Mouse (Mus musculus) hindbrain, embryonic 14.5 days (tissue): ENCODE measurements around the gene Syt16. TPM values are rescaled to one million over a fixed set of nuclear protein-coding genes. Genes with fewer than 3 reads are reported as not detected.

Experiments used
- ATAC-seq: fragments of 200-750 bp; cut with Nextera tagmentation; 2 replicates; pipeline ENCODE4 v1.8.0; 2017; ENCODE audit warnings: moderate number of reproducible peaks, mild to moderate bottlenecking, moderate TSS enrichment, moderate library complexity; ENCODE audit not compliant: low FRiP score
- DNase-seq: peaks from one replicate; pipeline ENCODE4 v3.0.0-alpha.2; 2015; ENCODE audit warnings: low spot score
- H3K27ac ChIP-seq: fragments of 300-500 bp; sonication (generic); 2 replicates; pipeline ENCODE4 v1.5.1; 2014; ENCODE audit warnings: mild to moderate bottlenecking, moderate library complexity
- H3K27me3 ChIP-seq: fragments of 300-500 bp; sonication (generic); 2 replicates; pipeline ENCODE4 v1.6.1; 2014; ENCODE audit warnings: mild to moderate bottlenecking, low read length, mixed read lengths; ENCODE audit not compliant: control insufficient read depth, insufficient read depth
- H3K36me3 ChIP-seq: fragments of 300-500 bp; sonication (generic); replicated peaks from 2 replicates; pipeline ENCODE4 v1.6.1; 2014; ENCODE audit not compliant: control insufficient read depth, insufficient read depth
- H3K4me1 ChIP-seq: fragments of 300-500 bp; sonication (generic); replicated peaks from 2 replicates; pipeline ENCODE4 v1.6.1; 2014; ENCODE audit warnings: antibody characterized with exemption, low read length, mixed read lengths; ENCODE audit not compliant: control insufficient read depth, insufficient read depth
- H3K4me2 ChIP-seq: fragments of 300-500 bp; sonication (generic); replicated peaks from 2 replicates; pipeline ENCODE4 v1.6.1; 2014; ENCODE audit warnings: mild to moderate bottlenecking, moderate library complexity
- H3K4me3 ChIP-seq: fragments of 300-500 bp; sonication (generic); replicated peaks from 2 replicates; pipeline ENCODE4 v1.5.1; 2014; ENCODE audit warnings: mild to moderate bottlenecking, low read length
- H3K9ac ChIP-seq: fragments of 300-500 bp; sonication (generic); 2 replicates; pipeline ENCODE4 v1.6.1; 2014
- H3K9me3 ChIP-seq: fragments of 300-500 bp; sonication (generic); 2 replicates; pipeline ENCODE4 v1.6.1; 2016; ENCODE audit warnings: low read length; ENCODE audit not compliant: control insufficient read depth
- WGBS: fragments of 180-500 bp; shearing (Covaris S2); extraction: QIAGEN DNeasy Blood & Tissue Kit; methylation state at CpG from one replicate; pipeline ENCODE4 v1.1.7; 2014; 5-methylcytosine and 5-hydroxymethylcytosine counted together
- polyA plus RNA-seq: library from polyadenylated mRNA; unstranded; fragments of >200 nt; fragmentation: Nextera tagmentation; extraction: Ambion mirVana; gene quantifications from 2 replicates; pipeline ENCODE4 v1.2.1, GENCODE M21; 2014

The Syt16 gene
- polyA plus RNA-seq, 1 experiment from 2014 or later: 79.5 TPM

GRCm38 (mm10) chr12:74109462-74110068 lies 112.1 kb downstream of the Syt16 start:
- DNase-seq: peak; percentile 32
- peak; percentile 40; the same call in 1 of the 2 replicates for ATAC-seq
- H3K4me2 ChIP-seq: no peak overlapping the region
- H3K27ac ChIP-seq: peak overlapping the region; percentile 34; the same call in 1 of the 2 replicates
- no peak overlapping the region for H3K4me3 ChIP-seq
- H3K27me3 ChIP-seq: no peaks in the 10 kb centered on the region
- peaks cover 5% of the 10 kb centered on the region; the same call in 1 of the 2 replicates for H3K4me1 ChIP-seq
- no peaks in the 10 kb centered on the region for H3K36me3 ChIP-seq
- H3K9ac ChIP-seq: no peak overlapping the region
- 37% methylated on average over 10 of the region's 10 CpGs for WGBS
- H3K9me3 ChIP-seq: no peaks in the 10 kb centered on the region

- no peak for DNase-seq
- H3K9ac ChIP-seq: no peak overlapping the region
- H3K4me2 ChIP-seq: no peak overlapping the region
- H3K9me3 ChIP-seq: peaks cover 6% of the 10 kb centered on the region
- no peaks in the 10 kb centered on the region for H3K4me1 ChIP-seq
- no peak for ATAC-seq
- 57% methylated on average over 6 of the region's 6 CpGs for WGBS
- H3K27ac ChIP-seq: no peak overlapping the region
- H3K4me3 ChIP-seq: no peak overlapping the region
- no peaks in the 10 kb centered on the region for H3K27me3 ChIP-seq
- no peaks in the 10 kb centered on the region for H3K36me3 ChIP-seq
These were observed 119.4 kb downstream of the Syt16 start for GRCm38 (mm10) chr12:74116825-74117224.

- Histone ChIP-seq H3K9ac (no peak overlapping the region), H3K36me3 (peaks cover 6% of the 10 kb centered on the region; the same call in 1 of the 2 replicates), H3K9me3 (peaks cover 24% of the 10 kb centered on the region), H3K4me2 (no peak overlapping the region), H3K4me1 (no peaks in the 10 kb centered on the region), H3K27ac (no peak overlapping the region), H3K27me3 (no peaks in the 10 kb centered on the region), H3K4me3 (no peak overlapping the region)
- WGBS: 91% methylated on average over 12 of the region's 12 CpGs
- DNase-seq (no peak), ATAC-seq (no peak)
These were observed 128.3 kb downstream of the Syt16 start for GRCm38 (mm10) chr12:74125796-74126195.

GRCm38 (mm10) chr12:74128229-74128628 lies 130.8 kb downstream of the Syt16 start:
- peaks cover 6% of the 10 kb centered on the region; the same call in 1 of the 2 replicates for H3K36me3 ChIP-seq
- ATAC-seq (no peak), DNase-seq (no peak)
- H3K4me1 ChIP-seq: no peaks in the 10 kb centered on the region
- no peak overlapping the region for H3K9ac ChIP-seq
- no peak overlapping the region for H3K4me2 ChIP-seq
- 94% methylated on average over 1 of the region's 1 CpGs for WGBS
- H3K27ac ChIP-seq: no peak overlapping the region
- H3K27me3 ChIP-seq: no peaks in the 10 kb centered on the region
- no peak overlapping the region for H3K4me3 ChIP-seq
- peaks cover 24% of the 10 kb centered on the region for H3K9me3 ChIP-seq

- H3K4me1 ChIP-seq: no peaks in the 10 kb centered on the region
- peaks cover 11% of the 10 kb centered on the region for H3K9me3 ChIP-seq
- ATAC-seq: no peak
- 16% methylated on average over 2 of the region's 2 CpGs for WGBS
- no peak for DNase-seq
- peaks cover 6% of the 10 kb centered on the region; the same call in 1 of the 2 replicates for H3K36me3 ChIP-seq
- no peak overlapping the region for H3K27ac ChIP-seq
- no peaks in the 10 kb centered on the region for H3K27me3 ChIP-seq
- no peak overlapping the region for H3K4me2 ChIP-seq
- H3K9ac ChIP-seq: no peak overlapping the region
- no peak overlapping the region for H3K4me3 ChIP-seq
These were observed 134.3 kb downstream of the Syt16 start for GRCm38 (mm10) chr12:74131790-74132189.

- H3K4me3 ChIP-seq: no peak overlapping the region
- no peak for DNase-seq
- no peaks in the 10 kb centered on the region for H3K9me3 ChIP-seq
- no peaks in the 10 kb centered on the region for H3K27me3 ChIP-seq
- no peak overlapping the region for H3K4me2 ChIP-seq
- no peaks in the 10 kb centered on the region for H3K36me3 ChIP-seq
- H3K27ac ChIP-seq: no peak overlapping the region
- ATAC-seq: peak; percentile 34; the same call in 1 of the 2 replicates
- WGBS: 45% methylated on average over 7 of the region's 7 CpGs
- H3K9ac ChIP-seq: no peak overlapping the region
- H3K4me1 ChIP-seq: 0 out of 2 replicates have a peak, but pooled peaks cover 4% of the 10 kb centered on the region
These were observed 144.7 kb downstream of the Syt16 start for GRCm38 (mm10) chr12:74142147-74142546.

- Histone ChIP-seq H3K9me3 (no peaks in the 10 kb centered on the region), H3K4me2 (no peak overlapping the region), H3K4me3 (no peak overlapping the region), H3K36me3 (no peaks in the 10 kb centered on the region), H3K9ac (no peak overlapping the region), H3K4me1 (0 out of 2 replicates have a peak, but pooled peaks cover 4% of the 10 kb centered on the region), H3K27ac (no peak overlapping the region), H3K27me3 (no peaks in the 10 kb centered on the region)
- ATAC-seq (no peak), DNase-seq (no peak)
- WGBS: 47% methylated on average over 5 of the region's 5 CpGs
These were observed 146.9 kb downstream of the Syt16 start for GRCm38 (mm10) chr12:74144385-74144784.

- Histone ChIP-seq H3K27ac (no peak overlapping the region), H3K36me3 (no peaks in the 10 kb centered on the region), H3K27me3 (no peaks in the 10 kb centered on the region), H3K4me3 (no peak overlapping the region), H3K4me1 (no peaks in the 10 kb centered on the region), H3K9me3 (no peaks in the 10 kb centered on the region), H3K4me2 (no peak overlapping the region), H3K9ac (no peak overlapping the region)
- DNase-seq (no peak), ATAC-seq (no peak)
- 79% methylated on average over 3 of the region's 3 CpGs for WGBS
These were observed 163.3 kb downstream of the Syt16 start for GRCm38 (mm10) chr12:74160791-74161190.

GRCm38 (mm10) chr12:74163080-74163479 lies 165.6 kb downstream of the Syt16 start:
- Histone ChIP-seq H3K4me1 (no peaks in the 10 kb centered on the region), H3K36me3 (no peaks in the 10 kb centered on the region), H3K4me3 (no peak overlapping the region), H3K27me3 (no peaks in the 10 kb centered on the region), H3K4me2 (no peak overlapping the region), H3K9ac (no peak overlapping the region), H3K27ac (no peak overlapping the region), H3K9me3 (no peaks in the 10 kb centered on the region)
- WGBS: 92% methylated on average over 2 of the region's 2 CpGs
- ATAC-seq (no peak), DNase-seq (no peak)
